Mouse (Mus musculus) myocyte (in vitro differentiated cells): Measurements from ENCODE around the gene Fam49a.

Experiments used
- CEBPB ChIP-seq: IDR thresholded peaks from 2 replicates; pipeline ENCODE4 v1.6.1; 2011; ENCODE audit warnings: mild to moderate bottlenecking, moderate library complexity; ENCODE audit not compliant: poor library complexity, insufficient read depth, severe bottlenecking
- E2F4 ChIP-seq: IDR thresholded peaks from one replicate; pipeline ENCODE4 v1.6.1; 2011; ENCODE audit warnings: mild to moderate bottlenecking, control low read depth, moderate library complexity; ENCODE audit not compliant: insufficient read depth
- MAX ChIP-seq: IDR thresholded peaks from one replicate; pipeline ENCODE4 v1.6.1; 2011; ENCODE audit warnings: low read depth, mild to moderate bottlenecking, control low read depth
- MYOD1 ChIP-seq, 3 experiments: IDR thresholded peaks; one replicate each; pipeline ENCODE4 v1.6.1; 2011; ENCODE audit warnings: control low read depth in 2 of 3, low read depth in 2 of 3, mild to moderate bottlenecking in 2 of 3, moderate library complexity in 1 of 3; ENCODE audit not compliant: insufficient read length in 2 of 3, control insufficient read depth in 1 of 3
- MYOG ChIP-seq, 3 experiments: IDR thresholded peaks; one replicate each; pipeline ENCODE4 v1.6.1; 2011; ENCODE audit warnings: control low read depth in 2 of 3, low read depth in 2 of 3, mild to moderate bottlenecking in 2 of 3; ENCODE audit not compliant: insufficient read length in 2 of 3, control insufficient read depth in 1 of 3, insufficient read depth in 1 of 3
- POLR2A ChIP-seq: IDR thresholded peaks from one replicate; pipeline ENCODE4 v1.6.1; 2011; ENCODE audit warnings: low read depth, mild to moderate bottlenecking, control low read depth, moderate library complexity; ENCODE audit not compliant: insufficient read length
- POLR2AphosphoS2 ChIP-seq: IDR thresholded peaks from one replicate; pipeline ENCODE4 v1.6.1; 2011; ENCODE audit warnings: low read depth, control low read depth; ENCODE audit not compliant: insufficient read length
- REST ChIP-seq: IDR thresholded peaks from one replicate; pipeline ENCODE4 v1.6.1; 2011; ENCODE audit warnings: mild to moderate bottlenecking, control low read depth, moderate library complexity; ENCODE audit not compliant: insufficient read depth, insufficient read length
- SRF ChIP-seq: IDR thresholded peaks from one replicate; pipeline ENCODE4 v1.6.1; 2011; ENCODE audit warnings: low read depth; ENCODE audit not compliant: control insufficient read depth, insufficient read length
- TCF12 ChIP-seq: IDR thresholded peaks from one replicate; pipeline ENCODE4 v1.6.1; 2011; ENCODE audit warnings: mild to moderate bottlenecking, control low read depth; ENCODE audit not compliant: poor library complexity, insufficient read depth, severe bottlenecking
- TCF3 ChIP-seq: IDR thresholded peaks from one replicate; pipeline ENCODE4 v1.6.1; 2011; ENCODE audit warnings: low read depth, control low read depth; ENCODE audit not compliant: insufficient read length
- USF1 ChIP-seq: IDR thresholded peaks from one replicate; pipeline ENCODE4 v1.6.1; 2011; ENCODE audit warnings: low read depth, mild to moderate bottlenecking, control low read depth, moderate library complexity

- TF ChIP-seq TCF12, result no peak
- no peak for TF ChIP-seq POLR2A
- TF ChIP-seq POLR2AphosphoS2, result no peak
- no peak for TF ChIP-seq E2F4
- no peak for TF ChIP-seq MYOD1 (IDR thresholded peaks at IDR 0.05; ENCODE audit: control insufficient read depth in 1 of 3, insufficient read length in 2 of 3, low read depth in 2 of 3)
- no peak for TF ChIP-seq SRF
- no peak for TF ChIP-seq USF1
- TF ChIP-seq REST, result no peak
- TF ChIP-seq TCF3, result no peak
- TF ChIP-seq MAX, result no peak
- no peak for TF ChIP-seq CEBPB
- no peak for TF ChIP-seq MYOG (IDR thresholded peaks at IDR 0.05; ENCODE audit: control insufficient read depth in 1 of 3, insufficient read depth in 1 of 3, insufficient read length in 2 of 3, low read depth in 2 of 3)
Observed at GRCm38 (mm10) chr12:12278464-12278872, 16.5 kb downstream of the Fam49a start.
